Mouse (Mus musculus): ENCODE data around the gene Olfml1. TPM values are rescaled to one million over a fixed set of nuclear protein-coding genes. Genes with fewer than 3 reads are reported as not detected.

The Olfml1 gene
- total and polyA plus RNA-seq, 3 experiments = not detected

- no peaks in the 10 kb centered on the region for H3K9me3 ChIP-seq (replicated peaks; ENCODE audit: insufficient read depth, low read length)
- no peaks in the 10 kb centered on the region for H3K27me3 ChIP-seq (ENCODE audit: control insufficient read depth in 1 of 2, insufficient read depth in 2 of 2, low read length in 2 of 2)
- no peaks in the 10 kb centered on the region for H3K4me1 ChIP-seq (ENCODE audit: control insufficient read depth in 1 of 2, insufficient read depth in 2 of 2, low read length in 2 of 2)
- H3K4me3 ChIP-seq (ENCODE audit: control insufficient read depth in 1 of 2, insufficient read depth in 1 of 2, low read depth in 2 of 2, low read length in 2 of 2) = no peak overlapping the region
- TF ChIP-seq CHD1 (IDR thresholded peaks at IDR 0.05; ENCODE audit: low read depth, low read length) = no peak
- no peak for TF ChIP-seq MXI1 (IDR thresholded peaks at IDR 0.05; ENCODE audit: low read depth, low read length)
- no peak for TF ChIP-seq MAX (IDR thresholded peaks at IDR 0.05; ENCODE audit: low read length)
- TF ChIP-seq NELFE (IDR thresholded peaks at IDR 0.05; ENCODE audit: low read depth, low read length) = no peak
- TF ChIP-seq POLR2A (IDR thresholded peaks at IDR 0.05; ENCODE audit: control insufficient read depth in 1 of 2, insufficient read depth in 1 of 2, low read depth in 1 of 2, low read length in 2 of 2, poor library complexity in 1 of 2) = no peak
- no peak overlapping the region for H3K27ac ChIP-seq (ENCODE audit: control insufficient read depth, low read depth, low read length)
- H3K79me2 ChIP-seq (ENCODE audit: control insufficient read depth, insufficient read depth, low read length, poor library complexity) = no peaks in the 10 kb centered on the region
- DNase-seq (ENCODE audit: low read depth, low spot score) = no peak
- H3K9ac ChIP-seq (ENCODE audit: control insufficient read depth, low read depth, low read length, poor library complexity, severe bottlenecking) = no peak overlapping the region
- H3K36me3 ChIP-seq (ENCODE audit: control insufficient read depth in 1 of 2, insufficient read depth in 2 of 2, low read length in 2 of 2) = no peaks in the 10 kb centered on the region
Measured at GRCm38 (mm10) chr7:107545011-107545410, 22.2 kb upstream of the Olfml1 start.

GRCm38 (mm10) chr7:107547872-107548271, 19.4 kb upstream of the Olfml1 start:
- Histone ChIP-seq H3K9me3 (replicated peaks; ENCODE audit: insufficient read depth, low read length) (no peaks in the 10 kb centered on the region), H3K4me1 (ENCODE audit: control insufficient read depth in 1 of 2, insufficient read depth in 2 of 2, low read length in 2 of 2) (no peaks in the 10 kb centered on the region), H3K9ac (ENCODE audit: control insufficient read depth, low read depth, low read length, poor library complexity, severe bottlenecking) (no peak overlapping the region), H3K27ac (ENCODE audit: control insufficient read depth, low read depth, low read length) (no peak overlapping the region), H3K4me3 (ENCODE audit: control insufficient read depth in 1 of 2, insufficient read depth in 1 of 2, low read depth in 2 of 2, low read length in 2 of 2) (no peak overlapping the region), H3K36me3 (ENCODE audit: control insufficient read depth in 1 of 2, insufficient read depth in 2 of 2, low read length in 2 of 2) (no peaks in the 10 kb centered on the region), H3K79me2 (ENCODE audit: control insufficient read depth, insufficient read depth, low read length, poor library complexity) (no peaks in the 10 kb centered on the region), H3K27me3 (ENCODE audit: control insufficient read depth in 1 of 2, insufficient read depth in 2 of 2, low read length in 2 of 2) (no peaks in the 10 kb centered on the region)
- no peak for DNase-seq (ENCODE audit: low read depth, low spot score)
- TF ChIP-seq MXI1 (IDR thresholded peaks at IDR 0.05; ENCODE audit: low read depth, low read length) (no peak), MAZ (IDR thresholded peaks at IDR 0.05; ENCODE audit: low read depth, low read length) (no peak), ZC3H11A (IDR thresholded peaks at IDR 0.05; ENCODE audit: low read depth, low read length) (no peak), KAT2A (conservative IDR thresholded peaks at IDR 0.05; ENCODE audit: low read depth, low read length) (no peak), TAL1 (IDR thresholded peaks at IDR 0.05; ENCODE audit: low read length) (no peak), POLR2AphosphoS2 (IDR thresholded peaks at IDR 0.05; ENCODE audit: low read length) (no peak), UBTF (IDR thresholded peaks at IDR 0.05; ENCODE audit: borderline replicate concordance, insufficient read depth, low read depth, low read length) (no peak), SIN3A (IDR thresholded peaks at IDR 0.05; ENCODE audit: low read length) (no peak), EP300 (IDR thresholded peaks at IDR 0.05; ENCODE audit: low read depth in 1 of 2, low read length in 2 of 2) (no peak), ELF1 (IDR thresholded peaks at IDR 0.05; ENCODE audit: low read depth, low read length) (no peak), GATA1 (IDR thresholded peaks at IDR 0.05; ENCODE audit: low read depth, low read length) (no peak), USF2 (IDR thresholded peaks at IDR 0.05; ENCODE audit: borderline replicate concordance in 1 of 2, insufficient read depth in 1 of 2, low read depth in 1 of 2, low read length in 2 of 2) (no peak), MEF2A (IDR thresholded peaks at IDR 0.05; ENCODE audit: extremely low read depth, insufficient replicate concordance, low read depth, low read length, poor library complexity, severe bottlenecking) (no peak), NRF1 (IDR thresholded peaks at IDR 0.05; ENCODE audit: insufficient read depth, low read depth, low read length, poor library complexity, severe bottlenecking) (no peak), ZKSCAN1 (IDR thresholded peaks at IDR 0.05; ENCODE audit: low read depth, low read length) (no peak)
